Mouse (Mus musculus): ENCODE data around the gene Mlc1.

DNA sequence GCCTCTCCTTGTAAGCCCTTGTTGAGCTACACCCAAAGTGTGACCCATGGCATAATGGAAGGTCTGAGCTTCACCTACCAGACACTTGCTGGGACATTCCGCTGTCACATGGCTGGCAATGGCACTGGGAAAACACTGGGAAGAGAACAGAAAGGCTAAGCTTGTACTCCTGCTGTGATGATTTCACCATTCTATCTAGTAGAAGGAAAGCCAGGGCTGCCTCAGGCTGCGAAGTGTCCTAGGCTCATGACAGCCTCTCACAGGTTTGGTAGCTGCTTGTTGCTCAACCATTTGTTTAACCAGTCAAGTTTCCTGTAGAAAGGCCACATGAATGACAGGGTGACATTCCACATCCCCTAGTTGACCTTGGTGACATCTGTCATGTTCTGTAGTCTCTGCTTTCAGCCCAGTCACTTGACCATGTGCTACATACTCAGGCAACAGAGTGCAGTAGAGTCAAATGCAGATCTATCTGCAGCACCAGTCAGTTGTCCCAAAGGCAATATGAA lies 14.7 kb downstream of the Mlc1 start:
- TF ChIP-seq CTCF (IDR thresholded peaks at IDR 0.05; ENCODE audit: low read depth, low read length) (no peak), POLR2A (IDR thresholded peaks at IDR 0.05; ENCODE audit: extremely low read depth, insufficient read depth, low read length) (no peak)

Data from liver, adult 2 months (tissue).